19 mouse cellular contexts compared by ENCODE assay signal in the genomic region with DNA sequence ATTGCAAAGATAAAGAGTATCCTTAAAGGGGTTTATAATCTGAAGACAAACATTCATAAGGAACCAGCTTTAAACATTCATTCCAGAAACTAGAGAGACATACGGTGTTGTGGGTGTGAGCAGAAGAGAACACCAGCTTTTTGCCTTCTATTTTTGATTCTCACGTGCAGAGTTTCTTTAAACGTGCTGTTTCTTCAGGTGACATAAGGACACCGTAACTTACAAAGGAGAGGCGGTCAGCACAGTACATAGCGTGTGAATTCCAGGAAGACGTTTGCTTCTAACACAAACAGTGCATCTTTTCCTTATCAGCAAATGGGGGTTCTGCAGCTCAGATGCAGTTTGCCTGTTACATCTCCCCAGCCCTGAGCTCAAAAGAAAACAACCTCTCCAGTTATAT.
DNase-seq lines count a peak whose midpoint lies in the region; ATAC-seq and TF ChIP-seq lines count a peak whose summit lies in the region.
"Had no signal": no experiment of that assay in that cellular context is flagged by ENCODE, and none has a peak within 500 bp of the region (broad histone marks: within the 10 kb centered on the region; RNA-seq: fewer than 3 reads in every experiment).

No protein-coding gene starts in this region.

- 0 out of 2 replicates have a peak, but pooled peaks cover 3% of the 10 kb centered on the region for H3K4me1 ChIP-seq in kidney, postnatal 0 days (replicated peaks; ENCODE audit: insufficient read depth, low read length)
- H3K4me1 ChIP-seq in kidney, embryonic 16.5 days (ENCODE audit: insufficient read depth, low read length), result peaks cover 6% of the 10 kb centered on the region; the same call in 1 of the 2 replicates
- H3K4me1 ChIP-seq: forebrain, embryonic 15.5 days; midbrain, embryonic 13.5 days had no signal

- peak; percentile 96 for ATAC-seq in frontal cortex, adult (ENCODE audit: low TSS enrichment)
- ATAC-seq in kidney, postnatal 0 days (replicated peaks; ENCODE audit: low FRiP score, low read depth), result no peak
- no peak for ATAC-seq in kidney, embryonic 16.5 days (ENCODE audit: low FRiP score, low TSS enrichment)
- ATAC-seq: forebrain, embryonic 15.5 days; midbrain, embryonic 13.5 days had no signal

- TF ChIP-seq CTCF in kidney, postnatal 0 days (IDR thresholded peaks at IDR 0.05; ENCODE audit: low read depth), result no peak

- WGBS in kidney, postnatal 0 days, result 21% methylated on average over 7 of the region's 7 CpGs
- 23% methylated on average over 7 of the region's 7 CpGs for WGBS in kidney, embryonic 16.5 days

- H3K36me3 ChIP-seq in kidney, postnatal 0 days (ENCODE audit: insufficient read depth, low read length), result no peaks in the 10 kb centered on the region
- H3K36me3 ChIP-seq in kidney, embryonic 16.5 days (ENCODE audit: insufficient read depth, low read length), result no peaks in the 10 kb centered on the region
- H3K36me3 ChIP-seq: forebrain, embryonic 15.5 days; midbrain, embryonic 13.5 days had no signal

- H3K9ac ChIP-seq in kidney, postnatal 0 days (ENCODE audit: low read depth, low read length), result no peak overlapping the region
- no peak overlapping the region for H3K9ac ChIP-seq in kidney, embryonic 16.5 days (replicated peaks; ENCODE audit: low read length)
- H3K9ac ChIP-seq: forebrain, embryonic 15.5 days; midbrain, embryonic 13.5 days had no signal

- DNase-seq in frontal cortex, postnatal 10 days (ENCODE audit: low spot score in 2 of 2), result no peak
- DNase-seq in kidney, postnatal 0 days (ENCODE audit: low spot score), result peak; percentile 14
- DNase-seq in layer of hippocampus, adult 9-11 months, result peak; percentile 11
- DNase-seq in right cerebral cortex, postnatal 25 days, result peak; percentile 17
- DNase-seq in cerebellum, postnatal 4 days (ENCODE audit: low spot score in 2 of 2), result no peak
- DNase-seq in cerebellum, adult 11-12 months, result no peak
- DNase-seq: adrenal gland, postnatal 14 days; cerebellum, adult 9-11 months; gastrocnemius, postnatal 14 days; heart, postnatal 10 days; lung, adult 2 months; retina, postnatal 1 day; thymus, adult 18-20 months had no signal

- no peaks in the 10 kb centered on the region for H3K27me3 ChIP-seq in kidney, postnatal 0 days (ENCODE audit: insufficient read depth, low read length)
- H3K27me3 ChIP-seq in kidney, embryonic 16.5 days (ENCODE audit: insufficient read depth, low read length), result no peaks in the 10 kb centered on the region
- H3K27me3 ChIP-seq: forebrain, embryonic 15.5 days; midbrain, embryonic 13.5 days had no signal

- no peaks in the 10 kb centered on the region for H3K9me3 ChIP-seq in kidney, postnatal 0 days (replicated peaks; ENCODE audit: low read length)
- no peaks in the 10 kb centered on the region for H3K9me3 ChIP-seq in kidney, embryonic 16.5 days (ENCODE audit: low read length)
- H3K9me3 ChIP-seq: forebrain, embryonic 15.5 days; midbrain, embryonic 13.5 days had no signal

- no peak overlapping the region for H3K27ac ChIP-seq in kidney, postnatal 0 days
- no peak overlapping the region for H3K27ac ChIP-seq in kidney, embryonic 16.5 days (ENCODE audit: low read length)
- H3K27ac ChIP-seq: forebrain, embryonic 15.5 days; macrophage; midbrain, embryonic 13.5 days had no signal

- no peak overlapping the region for H3K4me3 ChIP-seq in kidney, postnatal 0 days (replicated peaks; ENCODE audit: low read depth, low read length)
- no peak overlapping the region for H3K4me3 ChIP-seq in kidney, embryonic 16.5 days (ENCODE audit: low read length)
- H3K4me3 ChIP-seq: forebrain, embryonic 15.5 days; midbrain, embryonic 13.5 days; myocyte had no signal

- H3K4me2 ChIP-seq in kidney, postnatal 0 days (ENCODE audit: low read length), result no peak overlapping the region
- H3K4me2 ChIP-seq in kidney, embryonic 16.5 days (replicated peaks; ENCODE audit: low read depth, low read length), result no peak overlapping the region
- H3K4me2 ChIP-seq: forebrain, embryonic 15.5 days; midbrain, embryonic 13.5 days had no signal

Comparison
In these comparisons a context has a peak if more than half of its experiments do, and no peak if none do; other contexts are left out.
1. DNase-seq: peak in kidney, postnatal 0 days (single experiment), layer of hippocampus, adult 9-11 months (single experiment) and right cerebral cortex, postnatal 25 days (single experiment); none in frontal cortex, postnatal 10 days (0 of 2), cerebellum, postnatal 4 days (0 of 2) and cerebellum, adult 11-12 months (single experiment).